Mouse (Mus musculus) kidney, postnatal 36 days (tissue): ENCODE measurements around the gene Vwa8.
A peak's percentile ranks its signal among the peaks of the same experiment; 100 is the strongest.

Source experiments
- DNase-seq, 2 experiments: peaks; one replicate each; pipeline ENCODE4 v3.0.0; 2021 to 2022; ENCODE audit warnings: mixed read lengths in 2 of 2

Gene Vwa8

GRCm38 (mm10) chr14:78848941-78849911 is at the start of gene Vwa8:
Vwa8 (plus strand) TSS chr14:78849052.
- peak; percentile 95 for DNase-seq

DNA sequence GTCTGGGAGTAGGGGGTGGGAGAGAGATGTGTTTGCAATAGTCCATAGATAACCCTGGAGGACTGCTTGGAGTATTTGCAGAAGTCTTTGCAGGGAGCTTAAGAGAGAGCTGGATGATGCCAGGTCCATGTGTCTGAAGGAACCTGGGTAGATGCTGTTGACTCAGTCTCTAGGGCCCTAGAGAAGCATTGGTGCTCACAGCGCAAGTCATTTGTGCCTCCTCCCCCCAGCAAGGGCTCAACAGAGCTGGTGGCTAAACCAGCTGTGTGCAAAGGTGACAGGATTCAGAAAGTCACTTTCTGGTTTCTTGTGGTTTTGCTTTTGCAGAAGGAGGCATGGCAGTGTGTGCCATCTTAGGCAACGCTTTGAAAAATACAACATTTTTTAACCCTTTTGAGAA is 46.5 kb upstream of the Vwa8 start:
- no peak for DNase-seq

DNA sequence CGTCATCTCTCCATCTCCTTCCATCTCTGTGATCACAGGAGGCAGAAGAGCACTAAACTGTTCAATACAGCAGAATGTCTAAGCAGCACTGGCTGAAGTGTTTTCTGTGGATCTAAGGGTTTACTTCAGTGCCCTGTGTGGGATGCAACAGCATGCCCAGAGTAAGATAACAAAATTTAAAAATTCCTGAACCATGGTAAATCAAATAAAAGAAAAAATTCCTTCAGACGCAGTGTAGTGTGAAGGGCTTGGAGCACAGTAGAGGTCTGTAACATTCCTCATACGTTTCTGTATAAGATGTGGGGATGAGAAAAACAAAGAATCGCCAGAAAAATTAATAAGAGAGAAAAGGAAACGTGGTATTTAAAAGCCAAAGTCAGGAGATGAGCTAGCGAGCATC is 44.9 kb upstream of the Vwa8 start:
- DNase-seq = no peak

DNA sequence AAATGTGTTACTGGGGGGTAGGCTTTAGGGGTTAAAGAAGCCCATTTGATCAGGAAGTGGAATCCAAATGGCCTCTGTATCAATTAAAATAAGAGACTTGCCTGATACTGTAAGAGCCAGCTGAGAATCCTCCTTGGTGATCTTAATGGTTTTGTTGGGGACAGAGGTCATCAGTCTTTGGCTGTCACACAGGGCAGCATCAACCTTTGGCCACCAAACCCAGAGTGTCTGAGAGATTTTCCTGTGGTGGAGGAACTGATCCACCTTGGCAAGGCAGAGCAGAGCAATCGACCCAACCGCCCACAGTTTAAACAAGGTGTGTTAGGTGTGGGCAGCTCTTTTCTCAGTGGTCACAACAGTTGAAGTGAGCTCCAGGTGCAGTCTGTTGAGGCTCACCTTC is 36.0 kb upstream of the Vwa8 start:
- DNase-seq = peak; percentile 25 to 41

DNA sequence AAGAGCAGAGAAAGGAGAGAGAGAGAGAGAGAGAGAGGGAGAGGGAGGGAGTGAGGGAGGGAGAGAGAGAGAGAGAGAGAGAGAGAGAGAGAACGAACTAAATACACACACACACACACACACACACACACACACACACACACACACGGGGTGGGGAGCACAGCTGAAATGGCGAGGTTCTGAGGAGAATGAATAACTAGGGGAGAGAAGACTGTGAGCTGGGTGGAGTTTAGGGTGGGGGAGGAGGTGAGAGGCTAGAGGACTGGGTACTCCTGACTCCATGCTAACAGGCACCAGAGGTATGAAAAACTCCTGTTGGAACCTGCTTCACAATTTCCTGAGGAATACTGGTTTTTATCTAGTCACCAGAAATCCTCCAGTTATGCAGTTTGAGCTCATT is 32.4 kb upstream of the Vwa8 start:
- peak; percentile 62 to 71 for DNase-seq

- DNase-seq = peak; percentile 34 to 49
These were observed 31.2 kb upstream of the Vwa8 start for GRCm38 (mm10) chr14:78817651-78818050.

DNA sequence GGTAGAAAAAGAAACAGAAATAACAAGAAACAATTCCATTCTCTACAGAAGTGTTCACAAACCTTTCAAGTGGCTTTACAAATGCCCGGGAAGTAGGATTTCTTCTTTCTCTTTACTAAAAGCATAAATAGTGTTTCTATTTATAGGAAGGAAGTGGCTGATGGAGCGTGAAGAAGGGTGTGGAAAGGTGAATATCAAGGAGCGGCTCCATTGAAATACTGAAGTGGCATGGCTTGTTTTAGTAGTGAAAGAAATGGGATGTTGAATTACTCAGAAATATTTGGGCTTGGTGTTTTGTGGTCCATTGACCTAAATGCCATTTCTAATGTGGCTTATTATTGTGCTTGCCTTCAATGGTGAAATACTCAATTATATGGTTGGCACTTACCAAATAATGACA is 30.4 kb upstream of the Vwa8 start:
- no peak for DNase-seq

DNA sequence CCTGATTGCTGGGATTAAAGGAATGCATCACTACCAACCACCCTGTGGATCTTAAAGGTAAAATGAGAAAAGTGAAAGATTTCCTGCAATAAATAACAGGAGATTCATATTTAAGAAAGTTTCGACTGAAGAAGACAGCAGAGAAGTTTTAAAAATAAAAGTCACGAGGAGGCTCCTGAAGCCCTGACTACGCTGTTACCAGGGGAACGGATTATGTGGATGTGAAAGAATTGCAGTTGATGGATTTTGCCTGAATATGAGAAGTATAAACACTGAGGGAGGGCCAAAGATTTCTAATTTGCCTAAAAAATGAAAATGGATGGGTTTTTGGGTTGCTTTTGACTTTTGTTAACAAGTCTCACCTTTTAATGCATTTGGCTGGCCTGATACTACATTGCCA is 24.8 kb upstream of the Vwa8 start:
- DNase-seq = no peak

GRCm38 (mm10) chr14:78824507-78824906 is 24.3 kb upstream of the Vwa8 start:
- no peak for DNase-seq

GRCm38 (mm10) chr14:78831158-78831557 is 17.7 kb upstream of the Vwa8 start:
- DNase-seq = no peak

GRCm38 (mm10) chr14:78847948-78848347 is 904 bp upstream of the Vwa8 start:
- no peak for DNase-seq

DNA sequence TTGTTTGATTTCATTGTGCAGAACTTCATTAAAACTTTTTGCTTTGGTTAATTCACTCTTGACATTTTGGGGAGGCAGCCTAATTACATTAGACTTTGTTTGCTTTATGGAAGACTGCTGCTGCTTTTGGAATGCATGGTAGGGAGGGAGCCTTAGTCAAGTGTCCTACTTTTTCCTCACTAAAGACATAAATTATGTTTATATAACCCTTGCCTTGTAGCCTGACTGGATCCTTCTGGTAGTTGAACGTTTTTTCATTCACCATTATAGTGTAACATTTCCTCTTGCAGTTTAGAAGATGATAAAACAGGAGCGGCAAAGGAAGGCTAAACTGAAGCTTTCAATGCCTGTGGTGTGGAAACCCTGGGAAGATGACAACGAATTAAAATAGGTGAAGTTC is 375 bp upstream of the Vwa8 start:
- peak in 1 of 2 experiments; percentile 38 for DNase-seq

GRCm38 (mm10) chr14:78849961-78850578 is 1.2 kb downstream of the Vwa8 start:
- no peak for DNase-seq

DNA sequence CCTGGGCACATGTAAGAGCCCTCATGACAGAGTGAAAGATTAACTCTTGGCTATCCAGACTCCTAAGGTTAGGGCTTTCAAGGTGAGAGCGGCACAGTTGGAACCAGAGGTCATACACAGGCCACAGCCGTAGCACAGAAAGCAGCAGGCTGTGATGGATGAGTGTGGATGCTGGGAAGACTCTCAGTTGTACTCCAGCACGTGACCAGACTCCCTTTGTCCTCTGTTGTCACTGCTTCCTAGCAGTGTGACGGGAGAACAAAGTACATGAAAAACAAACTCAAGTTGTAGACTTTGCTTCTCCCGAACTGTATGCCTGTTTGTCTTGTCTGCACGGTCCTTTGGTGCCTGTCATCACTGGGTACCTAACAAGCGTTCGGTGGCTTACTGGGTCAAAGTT is 1.8 kb downstream of the Vwa8 start:
- DNase-seq = peak; percentile 76 to 87

GRCm38 (mm10) chr14:78851366-78851765 is 2.5 kb downstream of the Vwa8 start:
- no peak for DNase-seq

GRCm38 (mm10) chr14:78852401-78853246 is 3.8 kb downstream of the Vwa8 start:
- DNase-seq = peak; percentile 54 to 85

GRCm38 (mm10) chr14:78861156-78861555 is 12.3 kb downstream of the Vwa8 start:
- no peak for DNase-seq

GRCm38 (mm10) chr14:78870036-78870435 is 21.2 kb downstream of the Vwa8 start:
- DNase-seq = no peak

- DNase-seq = no peak
These were observed 28.3 kb downstream of the Vwa8 start for GRCm38 (mm10) chr14:78877176-78877575.

- no peak for DNase-seq
These were observed 29.7 kb downstream of the Vwa8 start for GRCm38 (mm10) chr14:78878402-78879045.

DNA sequence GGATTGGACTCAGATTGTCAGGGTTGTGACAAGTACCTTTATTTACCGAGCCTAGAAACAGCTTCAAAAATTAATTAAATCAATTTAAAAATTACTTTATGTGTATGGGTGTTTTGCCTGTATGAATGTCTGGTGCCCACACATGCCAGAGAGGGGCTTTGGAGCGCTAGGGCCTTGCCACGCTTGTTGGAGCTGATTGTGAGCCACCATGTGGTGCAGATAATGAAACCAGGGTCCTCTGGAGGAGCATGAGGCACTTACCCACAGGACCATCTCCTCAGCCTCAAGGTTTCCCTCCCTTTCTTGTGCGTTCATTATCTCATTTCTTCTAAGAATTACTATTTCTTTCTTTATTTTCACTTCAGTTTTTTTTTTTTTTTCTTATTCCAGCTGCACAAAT is 32.0 kb downstream of the Vwa8 start:
- no peak for DNase-seq

DNA sequence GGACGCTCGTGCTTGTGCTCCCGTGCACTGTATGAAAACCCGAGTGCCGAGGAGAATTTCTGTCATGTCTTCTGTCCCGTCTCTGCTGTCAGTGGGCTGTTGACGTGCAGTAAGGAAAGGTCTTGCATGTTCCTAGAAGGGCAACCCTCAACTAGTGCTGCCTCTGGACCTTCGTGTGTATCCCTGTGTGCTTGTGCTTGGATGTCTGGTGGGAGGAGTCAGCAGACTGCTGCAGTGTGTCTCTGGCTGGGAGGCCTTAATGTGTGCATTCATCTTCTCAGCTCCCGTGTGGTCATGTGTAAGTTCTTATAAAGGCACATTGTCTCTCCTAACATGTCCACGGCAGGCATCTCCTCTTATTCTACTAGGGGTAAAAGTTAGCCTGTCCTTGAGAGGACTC is 32.7 kb downstream of the Vwa8 start:
- no peak for DNase-seq
